Mouse (Mus musculus) Muller cell, postnatal 12 days (primary cell): ENCODE data around the gene Npas2.
A peak's percentile ranks its signal among the peaks of the same experiment; 100 is the strongest.

Source experiments
- DNase-seq: peaks from one replicate; pipeline ENCODE4 v3.0.0-alpha.2; 2015; ENCODE audit errors: inconsistent ontology term

Gene Npas2

DNA sequence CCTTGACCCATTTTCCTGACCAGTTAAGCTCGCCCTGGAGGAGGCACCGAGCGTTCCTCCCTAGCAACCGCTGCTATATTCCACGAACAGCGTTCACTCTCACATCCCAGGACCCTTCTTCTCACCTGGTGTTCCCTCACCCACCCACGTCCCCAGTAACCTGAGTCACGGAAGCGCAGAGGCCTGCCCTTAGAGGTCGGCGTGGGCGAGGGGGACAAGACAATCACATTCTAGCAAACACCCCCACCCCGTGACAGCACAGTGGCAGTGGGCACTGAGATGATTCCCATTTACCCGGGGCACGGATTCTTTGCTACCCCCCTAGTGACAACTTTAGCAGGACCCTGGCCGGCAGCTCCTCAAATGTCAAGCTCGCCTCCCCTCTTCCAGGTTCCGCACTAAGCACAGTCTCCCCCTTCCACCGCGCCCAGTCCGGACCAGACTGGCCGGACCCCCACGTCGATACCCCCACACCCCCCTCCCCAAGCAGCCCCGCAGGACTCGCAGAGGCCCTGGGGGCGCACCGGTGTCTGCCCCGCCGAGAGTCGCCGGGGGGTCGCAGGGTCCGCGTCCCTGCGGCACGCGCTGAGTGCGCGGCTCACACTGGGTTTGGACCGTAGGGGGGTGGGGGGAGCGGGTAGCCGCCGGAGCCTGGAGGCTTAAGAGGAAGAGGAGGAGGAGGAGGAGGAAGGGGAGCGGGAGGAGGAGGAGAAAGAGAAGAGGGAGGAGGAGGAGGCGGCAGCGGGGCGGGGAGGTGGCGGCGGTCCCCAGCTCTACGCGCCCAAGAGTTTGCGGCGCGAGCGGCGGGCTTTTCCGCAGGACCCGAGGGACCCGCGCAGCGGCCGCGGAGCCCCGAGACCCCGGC lies at the start of gene Npas2:
TSS of gene Npas2 (plus strand) at position 735 of the 865 bp plus-strand sequence.
- no peak for DNase-seq

DNA sequence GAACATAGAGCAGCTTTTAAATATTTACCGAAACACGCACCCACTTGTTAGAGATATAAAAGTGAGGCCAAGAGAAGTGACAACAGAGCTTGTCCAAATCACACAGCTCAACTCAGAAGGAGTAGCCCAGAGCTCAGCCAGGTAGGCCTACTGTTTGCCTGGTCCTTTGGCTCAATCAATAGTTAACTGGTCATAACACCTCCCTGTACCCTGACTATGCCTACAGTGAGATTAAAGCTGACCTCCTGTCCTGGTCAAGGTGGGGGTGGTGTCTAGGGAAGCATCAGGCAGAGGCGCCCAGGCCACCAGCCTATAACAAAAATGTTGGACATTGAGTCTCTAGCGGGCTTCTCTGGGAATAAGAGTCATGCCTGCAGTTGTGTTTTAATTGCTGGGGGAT lies 36.8 kb upstream of the Npas2 start:
- no peak for DNase-seq

DNA sequence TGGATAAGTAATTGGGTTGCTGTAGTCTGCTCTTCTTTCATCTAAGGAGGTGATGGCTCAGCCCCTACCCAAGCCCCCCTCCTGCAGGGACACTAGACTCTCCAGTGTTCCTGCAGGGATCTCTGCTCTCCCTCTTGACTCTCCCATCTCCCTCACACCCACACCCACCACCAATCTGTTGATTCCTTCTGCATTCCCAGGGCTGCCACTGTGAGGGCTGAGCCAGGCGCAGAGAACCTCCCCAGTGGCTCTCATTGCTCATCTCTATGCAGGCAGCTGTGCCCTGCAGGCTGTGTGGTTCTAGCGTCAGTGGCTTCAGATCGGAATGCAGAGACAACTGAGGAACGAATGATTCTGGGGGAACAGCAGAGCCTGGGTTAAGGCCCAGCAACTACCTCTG lies 33.4 kb upstream of the Npas2 start:
- DNase-seq: no peak

DNA sequence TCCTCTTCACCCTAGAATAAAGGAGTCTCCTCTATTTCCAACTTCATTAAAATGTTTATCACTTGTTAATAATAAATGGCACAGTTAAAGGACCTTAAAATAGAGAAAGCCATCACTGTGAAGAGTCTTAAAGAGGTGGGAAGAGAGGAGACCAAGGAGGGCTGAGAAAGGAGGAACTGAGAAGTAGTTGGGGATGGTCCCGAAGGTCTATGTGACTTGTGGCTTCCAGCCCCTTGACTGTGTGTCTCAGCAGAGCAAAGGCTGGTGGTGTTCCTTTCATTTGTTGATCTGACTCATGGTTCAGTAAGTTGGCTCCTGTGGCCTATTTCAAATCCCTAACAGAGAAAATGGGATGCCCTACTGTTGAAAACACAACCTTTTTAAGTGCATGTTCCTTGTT lies 30.5 kb upstream of the Npas2 start:
- DNase-seq: no peak

DNA sequence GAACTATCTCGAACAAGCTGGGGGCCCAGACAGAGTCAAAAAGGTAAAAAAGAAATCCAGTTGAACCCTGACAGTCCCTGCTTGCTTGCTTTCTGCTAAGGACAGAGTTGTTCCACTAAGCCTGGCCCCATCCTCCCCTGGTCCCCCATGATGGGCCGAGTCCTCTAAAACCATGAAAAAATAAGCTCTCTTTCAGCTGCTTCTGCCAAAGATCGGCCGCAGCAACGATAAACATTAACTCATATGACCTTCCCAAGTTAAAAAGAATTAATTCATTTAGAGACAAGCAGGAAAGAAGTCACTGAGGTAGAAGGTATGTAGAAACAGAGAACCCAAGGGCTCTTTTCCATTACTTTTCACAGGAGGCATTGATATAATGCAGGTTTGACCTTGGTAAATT lies 16.8 kb upstream of the Npas2 start:
- DNase-seq: no peak

DNA sequence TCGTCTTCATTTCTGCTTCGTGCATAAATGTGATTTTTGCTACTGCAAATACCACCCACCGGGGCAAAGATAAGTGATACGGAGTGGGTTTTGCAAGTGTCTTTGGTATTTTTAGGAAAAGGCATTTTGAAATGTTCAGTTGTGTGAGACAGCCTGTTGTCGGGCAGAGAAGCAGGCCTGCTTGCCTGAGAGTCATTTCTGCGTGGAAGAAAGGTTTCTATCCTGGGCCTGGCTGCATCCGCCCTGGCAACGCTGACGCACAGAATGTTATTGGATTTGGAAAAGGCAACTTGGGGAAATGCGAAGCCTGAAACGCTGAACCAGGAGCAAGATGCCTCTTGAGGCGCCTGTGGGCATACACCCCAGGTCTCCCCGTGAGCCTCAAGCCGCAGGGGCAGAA lies 16.3 kb upstream of the Npas2 start:
- DNase-seq: no peak

DNA sequence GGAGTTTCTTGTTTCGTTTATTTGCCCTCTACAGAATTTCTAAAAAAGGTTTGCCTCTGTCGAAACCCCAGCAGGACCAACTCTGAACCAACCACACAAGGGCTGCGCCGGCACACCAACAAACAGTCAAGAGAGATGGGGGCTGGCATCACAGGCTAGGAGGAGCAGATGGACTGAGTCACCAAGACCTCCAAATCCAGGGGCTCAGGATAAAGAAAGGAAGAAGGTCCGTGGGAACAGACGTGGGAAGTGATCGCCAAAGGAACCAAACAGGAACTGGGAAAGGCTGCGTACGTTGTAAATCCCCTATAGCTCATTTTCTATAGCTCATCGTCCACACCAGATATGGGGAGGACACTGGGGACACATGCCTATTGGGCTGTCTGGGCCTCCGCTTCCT lies 13.7 kb upstream of the Npas2 start:
- no peak for DNase-seq

DNA sequence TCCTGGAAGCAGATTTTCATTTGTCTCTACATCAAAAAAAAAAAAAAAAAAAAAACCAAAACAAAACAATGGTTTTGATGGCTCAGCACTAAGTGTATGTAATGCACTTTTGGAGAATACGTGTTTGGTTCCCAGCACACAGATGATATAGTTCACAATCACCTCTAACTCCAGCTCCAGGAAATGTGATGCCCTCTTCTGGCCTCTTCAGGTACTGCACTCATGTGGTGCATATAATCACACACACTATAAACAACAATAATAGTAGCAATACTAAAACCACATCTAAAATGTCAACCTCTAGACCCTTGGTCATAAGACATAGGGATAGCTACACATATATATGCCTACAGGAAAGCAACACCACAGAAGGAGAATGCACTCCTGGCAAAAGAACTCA lies 13.0 kb upstream of the Npas2 start:
- DNase-seq: no peak

DNA sequence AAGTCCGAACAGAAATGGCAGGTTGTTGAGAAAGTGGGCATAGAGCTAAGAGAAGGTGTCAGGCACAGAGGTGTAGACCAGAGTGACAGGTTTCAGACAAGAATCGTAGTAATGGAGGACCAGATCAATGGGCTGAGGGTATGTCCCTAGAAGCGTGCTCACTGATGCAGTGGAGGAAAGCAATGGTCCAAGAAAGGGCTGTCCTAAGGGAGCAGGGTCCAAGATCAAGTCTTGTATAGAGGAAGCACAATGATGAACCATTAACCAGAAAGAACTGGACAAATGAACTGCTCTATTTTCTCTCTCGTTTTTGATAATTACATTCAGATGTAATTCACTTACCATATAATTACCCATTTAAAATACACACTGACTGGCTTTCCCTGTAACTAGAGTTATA lies 11.6 kb upstream of the Npas2 start:
- no peak for DNase-seq

DNA sequence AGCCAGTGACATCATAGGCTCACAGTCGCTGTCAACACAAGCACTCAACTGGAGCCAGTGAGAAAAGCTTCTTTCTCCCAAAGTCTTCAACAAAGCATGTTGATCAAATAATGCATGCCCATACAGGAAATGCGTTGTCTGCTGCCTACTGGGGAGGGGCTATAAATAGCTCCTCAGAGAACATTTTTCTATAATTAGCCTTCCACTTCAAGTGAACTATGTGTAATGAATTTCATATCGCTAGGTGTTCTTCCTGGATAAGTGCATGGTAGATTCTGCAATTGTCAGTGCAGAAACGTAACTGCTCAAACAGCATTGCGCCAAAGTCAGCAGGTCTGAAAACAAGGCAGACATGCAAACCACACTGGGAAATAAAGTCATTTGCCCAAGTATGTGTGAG lies 7.7 kb upstream of the Npas2 start:
- no peak for DNase-seq

DNA sequence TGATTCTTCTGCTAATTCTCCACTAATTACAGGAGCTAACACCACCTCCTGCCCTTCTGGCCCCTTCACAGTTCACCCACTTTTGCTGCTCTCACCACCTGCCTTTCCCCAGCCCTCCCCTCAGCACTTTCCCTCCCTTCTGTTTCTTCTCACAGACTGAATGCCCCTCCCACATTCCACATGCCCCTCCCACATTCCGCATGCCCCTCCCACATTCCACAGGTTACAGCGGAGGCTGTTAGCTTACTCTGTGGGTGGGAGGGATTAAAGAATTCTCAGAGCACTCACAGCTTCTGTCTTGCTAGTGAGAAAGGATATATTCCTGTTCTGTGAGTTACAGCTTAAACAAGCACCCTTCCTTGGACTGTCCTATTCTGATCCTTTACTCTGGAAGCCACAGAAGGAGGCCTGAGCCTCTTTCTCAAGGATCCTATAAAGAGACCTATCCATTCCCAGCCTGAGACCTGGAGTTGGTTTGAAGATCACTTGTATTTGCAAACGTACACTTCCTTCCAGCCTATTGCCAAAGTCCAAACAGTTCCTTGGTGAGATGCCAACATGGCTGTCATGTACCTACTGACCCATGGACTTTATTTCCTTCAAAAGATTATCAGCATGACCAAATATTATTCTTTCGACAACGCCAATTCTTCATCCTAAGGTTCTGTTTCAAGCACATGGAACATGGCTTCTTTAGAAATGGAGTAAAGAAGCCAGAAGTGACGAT lies 6.7 kb upstream of the Npas2 start:
- peak; percentile 47 for DNase-seq

DNA sequence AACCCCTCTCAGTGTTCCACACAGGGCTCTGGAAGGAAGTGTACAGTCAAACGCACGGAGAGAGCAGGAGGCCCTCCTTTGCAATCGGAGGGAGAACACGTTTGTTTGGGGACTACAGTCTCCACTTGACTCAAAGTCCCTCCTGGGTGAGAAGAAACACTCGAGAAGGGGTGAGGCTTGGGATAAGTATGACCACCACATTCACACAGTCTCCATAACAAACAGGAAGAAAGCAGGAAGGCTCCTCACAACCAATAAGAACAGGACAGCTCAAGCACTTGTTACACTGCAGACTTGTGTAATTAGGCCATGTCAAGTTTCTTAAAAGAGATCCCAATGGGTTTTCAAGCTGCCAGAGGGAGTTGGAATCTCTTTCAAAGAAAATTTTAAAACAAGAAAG lies 2.4 kb upstream of the Npas2 start:
- no peak for DNase-seq

DNA sequence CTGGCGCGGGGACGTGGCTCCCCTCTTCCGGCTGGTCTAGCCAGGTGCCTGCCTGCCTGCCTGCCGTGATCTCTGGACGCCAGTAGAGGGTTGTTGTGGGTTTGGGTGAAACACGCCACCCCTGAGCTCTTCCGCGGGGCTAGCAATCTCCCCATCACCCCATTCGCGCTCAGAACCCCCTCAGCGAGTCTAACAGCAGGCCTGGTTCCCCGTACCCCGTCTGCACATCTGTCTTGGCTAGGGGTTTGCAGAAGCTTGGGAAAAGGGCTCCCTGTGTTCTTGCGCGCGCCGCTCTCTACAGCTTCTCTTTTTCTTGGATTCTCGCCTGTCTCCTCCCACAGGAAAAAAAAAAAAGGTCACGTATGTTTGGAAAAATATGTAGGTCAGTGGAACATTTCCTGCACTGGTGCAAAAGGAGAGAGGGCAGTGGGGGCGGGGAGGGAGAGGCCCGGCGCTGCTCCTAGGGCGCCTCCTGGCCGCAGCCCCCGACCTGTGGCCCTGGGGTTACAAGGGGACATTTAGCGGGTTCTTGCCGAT lies 1.0 kb upstream of the Npas2 start:
- DNase-seq: peak; percentile 64

DNA sequence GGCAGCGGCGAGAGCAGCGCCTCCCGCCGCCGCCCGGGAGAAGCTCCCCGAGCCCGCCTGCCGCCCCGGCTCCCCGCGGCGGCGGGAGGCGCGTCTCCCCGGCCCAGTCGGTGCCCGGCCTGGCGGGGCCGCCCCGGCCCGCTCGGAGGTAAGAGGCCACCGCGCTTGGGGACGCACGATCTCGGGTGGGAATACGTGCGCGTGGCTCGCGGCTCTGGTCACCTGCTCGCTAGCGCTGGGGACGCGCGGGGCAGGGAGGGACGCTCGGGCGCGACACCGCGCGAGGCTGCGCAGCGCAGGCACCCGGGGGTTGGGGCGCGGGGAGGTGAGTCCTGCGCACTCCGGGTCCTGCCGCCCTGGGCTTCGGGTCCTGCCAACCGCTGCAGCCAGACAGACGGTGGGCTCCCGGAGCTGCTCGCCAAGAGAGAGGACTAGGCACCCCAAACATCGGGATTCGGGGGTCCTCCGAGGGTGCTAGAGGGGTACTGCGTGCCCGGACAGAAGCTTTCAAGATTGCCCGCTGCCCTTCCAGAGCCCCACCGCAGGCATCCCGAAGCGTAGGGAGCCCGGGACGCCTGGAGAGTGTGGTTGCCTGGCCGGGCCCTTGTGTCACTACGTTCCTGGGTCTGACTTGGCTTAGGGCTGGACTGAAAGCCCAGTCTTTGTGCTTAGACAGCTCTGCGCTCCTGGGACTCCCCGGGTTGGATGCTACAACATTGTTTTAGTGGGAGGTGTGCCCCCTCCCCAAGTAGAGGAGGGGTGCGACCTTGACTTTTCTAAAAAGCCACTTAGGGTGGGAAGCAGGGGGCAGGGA lies 538 bp downstream of the Npas2 start:
- peak; percentile 48 for DNase-seq

DNA sequence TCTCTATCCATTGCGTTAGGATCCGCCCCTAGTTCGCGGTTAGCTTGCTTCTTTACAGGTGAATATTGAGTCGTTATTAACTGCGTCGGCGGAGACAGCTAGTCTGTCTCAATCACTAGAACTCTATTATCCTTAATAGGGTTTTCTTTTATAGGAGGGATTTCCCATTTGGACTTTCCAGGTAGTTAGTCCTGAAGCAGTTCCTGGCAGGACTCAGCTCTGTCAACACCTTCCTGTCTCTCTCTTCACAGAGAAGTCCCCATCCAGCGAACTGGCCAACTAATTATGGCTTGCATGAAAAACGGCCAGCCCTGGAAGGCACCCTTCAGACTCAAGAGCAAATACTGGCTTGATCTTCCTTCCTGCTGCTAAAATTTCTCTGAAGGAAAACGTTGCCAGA lies 1.4 kb downstream of the Npas2 start:
- no peak for DNase-seq

DNA sequence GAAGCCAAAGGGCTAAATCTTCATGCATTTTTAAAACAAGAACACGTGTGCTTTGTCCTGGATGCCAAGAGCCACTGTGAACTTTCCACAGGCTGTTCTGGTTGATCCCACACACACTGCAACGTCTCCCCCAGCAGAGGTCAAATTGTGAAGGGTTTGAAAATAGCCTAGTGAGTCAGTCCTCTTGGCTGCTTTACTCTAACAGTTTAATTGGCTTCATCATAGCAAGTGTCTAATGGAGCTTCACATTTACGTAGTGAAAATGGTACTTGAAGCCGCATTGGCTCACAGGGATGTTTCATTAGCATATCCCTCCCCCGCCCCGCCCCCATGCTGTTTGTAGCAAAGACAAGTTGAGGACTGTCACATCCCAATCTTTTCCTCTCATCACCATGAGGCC lies 2.6 kb downstream of the Npas2 start:
- peak; percentile 86 for DNase-seq

DNA sequence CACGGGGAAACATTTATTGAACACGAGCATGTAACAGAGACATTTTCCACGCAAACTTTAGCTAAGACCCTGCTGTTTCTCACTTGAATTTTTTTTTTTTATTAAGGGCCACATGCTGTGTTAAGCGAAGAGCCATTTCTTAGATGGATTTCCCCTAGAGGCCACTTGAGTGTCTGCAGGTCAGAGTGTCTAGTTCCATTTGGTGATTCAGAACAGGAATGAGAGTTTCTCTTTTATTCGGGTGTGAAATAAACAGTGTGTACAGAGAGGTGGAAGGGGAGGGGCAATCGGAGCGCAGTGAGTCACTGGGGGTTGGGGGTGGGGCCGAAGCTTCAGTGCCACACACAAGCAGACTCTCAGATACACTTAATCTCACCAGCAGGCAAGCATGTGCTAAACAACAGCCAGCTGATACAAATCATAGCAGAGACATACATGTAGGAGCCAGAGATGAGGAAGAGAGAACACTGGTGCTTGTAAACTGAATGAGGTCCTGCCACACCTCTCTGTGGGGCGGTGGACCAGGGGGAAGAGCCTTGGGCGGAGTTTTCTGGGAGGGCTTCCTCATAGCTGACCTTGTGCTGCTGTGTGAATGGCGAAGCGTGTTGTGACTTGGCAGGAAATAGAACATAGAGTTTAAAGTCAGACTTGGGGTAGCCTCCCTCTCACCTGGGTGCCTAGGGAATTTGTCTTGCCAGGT lies 3.3 kb downstream of the Npas2 start:
- peak; percentile 62 for DNase-seq

DNA sequence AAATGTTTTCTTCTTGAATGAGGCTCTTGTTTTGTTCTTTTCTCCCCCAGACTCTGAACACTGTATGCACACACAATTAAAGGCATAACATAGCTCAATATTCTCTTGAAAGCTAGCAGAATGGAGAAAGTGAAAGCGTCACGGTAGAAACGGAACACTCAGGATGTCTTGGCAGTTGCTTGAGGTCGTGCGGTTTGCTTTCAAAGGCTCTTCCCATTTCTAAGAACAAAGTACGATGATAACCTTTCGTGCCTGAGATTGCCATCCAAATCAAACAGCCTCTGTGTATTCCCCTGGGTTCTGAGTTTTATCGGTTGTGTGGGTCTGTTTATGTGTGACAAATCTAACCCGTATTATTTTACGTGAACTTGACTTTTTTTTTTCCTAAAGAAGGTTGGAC lies 11.5 kb downstream of the Npas2 start:
- no peak for DNase-seq

DNA sequence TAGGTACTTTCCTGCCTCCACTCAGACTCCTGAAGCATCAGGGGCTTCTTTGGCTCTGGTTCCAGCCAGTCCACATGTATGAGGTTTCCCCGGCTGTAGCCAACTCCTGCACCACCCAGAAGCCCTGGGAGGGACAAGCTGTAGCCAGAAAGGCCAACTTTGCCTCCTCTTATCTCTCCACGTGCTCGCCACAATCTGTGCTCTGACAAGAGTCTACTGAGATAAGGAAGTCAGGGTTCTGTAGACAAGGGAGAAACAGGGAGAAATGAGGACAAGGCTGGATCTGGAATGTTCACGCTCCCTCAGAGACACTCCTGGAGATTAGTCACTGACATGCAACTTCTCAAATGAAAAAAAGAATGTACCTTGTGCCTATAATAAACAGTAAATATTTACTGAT lies 12.2 kb downstream of the Npas2 start:
- DNase-seq: no peak

DNA sequence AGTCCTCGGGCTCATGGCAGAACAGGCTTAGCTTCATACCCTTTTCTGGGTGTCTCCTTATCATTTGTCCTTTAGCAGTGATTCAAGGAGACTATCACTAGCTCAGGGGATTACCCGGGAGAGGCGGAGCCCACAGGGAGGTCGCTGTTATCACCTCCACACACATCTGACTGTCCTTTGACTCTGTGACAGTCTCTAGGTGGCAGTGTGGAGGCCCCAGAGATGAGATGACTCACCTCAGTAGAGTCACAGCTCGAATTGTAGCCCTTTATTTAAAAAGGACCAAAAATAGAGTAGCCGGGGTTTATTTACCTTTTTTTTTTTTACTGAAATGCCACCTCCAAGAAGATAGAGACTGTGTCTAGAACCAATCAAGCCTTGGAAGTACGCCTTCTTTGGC lies 13.4 kb downstream of the Npas2 start:
- no peak for DNase-seq

DNA sequence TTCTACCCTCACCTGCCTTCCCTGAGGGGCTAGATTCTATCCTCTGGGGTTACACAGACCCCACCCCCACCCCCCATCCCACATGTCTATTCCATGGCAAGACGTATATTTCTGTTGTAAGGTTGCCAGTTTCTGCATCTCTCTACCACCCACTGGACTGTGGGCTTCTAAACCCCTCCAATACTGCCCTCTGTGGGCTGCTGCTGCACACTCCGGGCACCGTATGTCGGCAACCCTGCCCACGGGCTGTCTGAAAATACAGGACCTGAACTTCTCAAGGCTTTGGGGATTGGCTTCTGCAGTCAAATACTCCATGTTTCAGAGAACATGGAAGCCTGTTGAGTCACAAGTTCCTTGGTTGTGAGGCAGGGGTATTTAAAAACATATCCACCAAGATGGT lies 17.4 kb downstream of the Npas2 start:
- no peak for DNase-seq

DNA sequence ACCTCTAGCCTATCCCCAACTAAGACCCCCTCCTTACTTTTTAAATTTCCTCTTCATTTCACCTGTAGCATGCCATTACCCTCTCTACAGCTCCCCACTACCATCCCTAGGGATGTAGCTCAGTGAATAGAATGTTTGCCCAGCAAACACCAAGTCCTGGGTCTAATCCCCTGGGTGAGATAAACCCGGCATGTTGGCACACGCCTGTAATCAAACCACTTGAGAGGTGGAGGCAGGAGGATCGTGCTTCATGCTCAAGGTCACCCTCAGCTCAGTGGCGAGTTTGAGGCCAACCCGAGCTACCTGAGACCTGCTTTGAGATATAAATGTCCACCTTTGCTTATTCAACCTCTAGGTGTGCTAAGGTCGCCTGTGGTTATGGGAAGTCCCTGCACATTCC lies 19.5 kb downstream of the Npas2 start:
- no peak for DNase-seq
